Mouse (Mus musculus) heart, adult 2 months (tissue): ENCODE data around the gene Ccdc115.

Experiments
- CTCF ChIP-seq: fragments of 200-600 bp; IDR thresholded peaks from 2 replicates; pipeline ENCODE4 v1.8.1; 2022; ENCODE audit warnings: antibody characterized with exemption, mild to moderate bottlenecking, moderate library complexity
- POLR2A ChIP-seq: fragments of 200-500 bp; IDR thresholded peaks from 2 replicates; pipeline ENCODE4 v1.6.1; 2011; ENCODE audit warnings: mild to moderate bottlenecking, low read depth, low read length, control low read depth; ENCODE audit not compliant: insufficient read depth

DNA sequence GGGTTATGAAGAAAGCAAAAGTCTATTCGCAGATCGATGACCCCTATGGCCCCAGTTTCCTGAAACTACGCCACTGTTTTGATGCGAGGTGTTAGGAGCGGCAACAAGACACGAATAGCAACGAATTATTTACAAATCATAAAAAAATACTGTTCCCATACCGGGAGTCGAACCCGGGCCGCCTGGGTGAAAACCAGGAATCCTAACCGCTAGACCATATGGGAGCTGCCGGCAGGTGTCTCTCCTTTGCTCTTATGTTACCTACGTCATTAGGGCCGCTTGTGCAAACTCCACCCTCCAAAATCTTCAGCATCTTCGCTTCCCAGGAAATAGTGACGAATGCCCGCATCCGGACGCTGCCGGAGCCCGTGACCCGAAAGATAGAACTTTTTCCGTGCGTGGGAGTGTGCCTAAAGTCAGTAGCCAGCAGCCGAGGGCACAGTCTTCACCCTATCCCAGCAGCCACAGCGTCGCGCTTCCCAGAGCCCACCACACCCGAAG lies 4.8 kb downstream of the Ccdc115 start:
- TF ChIP-seq CTCF (no peak), POLR2A (peak; percentile 72)
